In genomic region chr7:25485061-25485460, GRCm38 (mm10) we compare ENCODE assay signal across 23 mouse cellular contexts. TPM values are rescaled to one million over a fixed set of nuclear protein-coding genes. Genes with fewer than 3 reads are reported as not detected.
A peak's percentile ranks its signal among the peaks of the same experiment; 100 is the strongest.
DNase-seq lines count a peak whose midpoint lies in the region.
"Had no signal": no experiment of that assay in that cellular context is flagged by ENCODE, and none has a peak within 500 bp of the region (broad histone marks: within the 10 kb centered on the region; RNA-seq: fewer than 3 reads in every experiment).

No protein-coding gene starts in this region.

- H3K27me3 ChIP-seq in embryonic facial prominence, embryonic 10.5 days (replicated peaks; ENCODE audit: low read depth, poor library complexity, severe bottlenecking) = no peaks in the 10 kb centered on the region
- H3K27me3 ChIP-seq: embryonic facial prominence, embryonic 12.5 days; forebrain, embryonic 13.5 days; forebrain, embryonic 15.5 days had no signal

- H3K27ac ChIP-seq in embryonic facial prominence, embryonic 10.5 days (replicated peaks) = no peak overlapping the region
- H3K27ac ChIP-seq: embryonic facial prominence, embryonic 12.5 days; forebrain, embryonic 13.5 days; forebrain, embryonic 15.5 days had no signal

- 57% methylated on average over 5 of the region's 5 CpGs for WGBS in embryonic facial prominence, embryonic 10.5 days

- H3K36me3 ChIP-seq in embryonic facial prominence, embryonic 10.5 days (replicated peaks) = no peaks in the 10 kb centered on the region
- H3K36me3 ChIP-seq: embryonic facial prominence, embryonic 12.5 days; forebrain, embryonic 15.5 days; G1E had no signal

- DNase-seq in heart, adult 11 months = peak; percentile 65
- DNase-seq in heart, postnatal 4 days = no peak
- DNase-seq in embryonic facial prominence, embryonic 10.5 days (ENCODE audit: low spot score) = peak; percentile 47
- peak; percentile 19 for DNase-seq in retina, postnatal 7 days (ENCODE audit: low read depth, low spot score)
- no peak for DNase-seq in urinary bladder, postnatal 14 days (ENCODE audit: low spot score)
- DNase-seq: adrenal gland, adult 2 months; adrenal gland, postnatal 10 days; adrenal gland, postnatal 25 days; B cell, adult 2 months; cerebellum, adult 11 months; cerebellum, adult 18-20 months; cerebellum, adult 8-10 months; cerebellum, adult 9-11 months; cerebellum, postnatal 14 days; forebrain, postnatal 0 days had no signal

- H3K4me3 ChIP-seq in embryonic facial prominence, embryonic 10.5 days = no peak overlapping the region
- H3K4me3 ChIP-seq: embryonic facial prominence, embryonic 12.5 days; forebrain, embryonic 13.5 days; forebrain, embryonic 15.5 days had no signal

- peaks cover 2% of the 10 kb centered on the region; the same call in 1 of the 2 replicates for H3K4me1 ChIP-seq in embryonic facial prominence, embryonic 10.5 days
- H3K4me1 ChIP-seq: embryonic facial prominence, embryonic 12.5 days; forebrain, embryonic 13.5 days; forebrain, embryonic 15.5 days had no signal

- no peaks in the 10 kb centered on the region for H3K9me3 ChIP-seq in embryonic facial prominence, embryonic 10.5 days
- H3K9me3 ChIP-seq: embryonic facial prominence, embryonic 12.5 days; forebrain, embryonic 13.5 days; forebrain, embryonic 15.5 days; G1E had no signal

RNA-seq across cellular contexts. Expression of gene Ceacam1, which starts 7.7 kb away (rescaled TPM):
- 1 to 10 TPM; 9.1 to 9.7 TPM for total RNA-seq in heart, postnatal 4 days (2021)
- polyA plus RNA-seq in embryonic facial prominence, embryonic 10.5 days (2016; fragmentation: Nextera tagmentation; extraction: Ambion mirVana) = 1.5 TPM in 2 replicates
- polyA plus RNA-seq: G1E had no signal

RNA-seq across cellular contexts. Expression of gene Ceacam2, which starts 54.6 kb away (rescaled TPM):
- total RNA-seq in heart, postnatal 4 days (2021) = 1 to 10 TPM in 1 of 2 experiments, under 1 TPM in 1; 0.95 to 1.1 TPM
- polyA plus RNA-seq in embryonic facial prominence, embryonic 10.5 days (2016; fragmentation: Nextera tagmentation; extraction: Ambion mirVana) = 0.08 TPM in 1 of 2 replicates, not detected in the other
- total RNA-seq: CH12.LX; forebrain, postnatal 0 days had no signal
- polyA plus RNA-seq: adrenal gland, adult 2 months; brain, embryonic 14.5 days; CD4-positive, CD25-positive, alpha-beta regulatory T cell, adult 4 months; embryonic facial prominence, embryonic 12.5 days; forebrain, embryonic 11.5 days; forebrain, postnatal 0 days; G1E had no signal

Comparison
In these comparisons a context has a peak if more than half of its experiments do, and no peak if none do; other contexts are left out.
1. DNase-seq: peak in heart, adult 11 months (single experiment), embryonic facial prominence, embryonic 10.5 days (single experiment) and retina, postnatal 7 days (single experiment); none in heart, postnatal 4 days (single experiment) and urinary bladder, postnatal 14 days (single experiment).